8 mouse cellular contexts compared by ENCODE assay signal in the genomic region with DNA sequence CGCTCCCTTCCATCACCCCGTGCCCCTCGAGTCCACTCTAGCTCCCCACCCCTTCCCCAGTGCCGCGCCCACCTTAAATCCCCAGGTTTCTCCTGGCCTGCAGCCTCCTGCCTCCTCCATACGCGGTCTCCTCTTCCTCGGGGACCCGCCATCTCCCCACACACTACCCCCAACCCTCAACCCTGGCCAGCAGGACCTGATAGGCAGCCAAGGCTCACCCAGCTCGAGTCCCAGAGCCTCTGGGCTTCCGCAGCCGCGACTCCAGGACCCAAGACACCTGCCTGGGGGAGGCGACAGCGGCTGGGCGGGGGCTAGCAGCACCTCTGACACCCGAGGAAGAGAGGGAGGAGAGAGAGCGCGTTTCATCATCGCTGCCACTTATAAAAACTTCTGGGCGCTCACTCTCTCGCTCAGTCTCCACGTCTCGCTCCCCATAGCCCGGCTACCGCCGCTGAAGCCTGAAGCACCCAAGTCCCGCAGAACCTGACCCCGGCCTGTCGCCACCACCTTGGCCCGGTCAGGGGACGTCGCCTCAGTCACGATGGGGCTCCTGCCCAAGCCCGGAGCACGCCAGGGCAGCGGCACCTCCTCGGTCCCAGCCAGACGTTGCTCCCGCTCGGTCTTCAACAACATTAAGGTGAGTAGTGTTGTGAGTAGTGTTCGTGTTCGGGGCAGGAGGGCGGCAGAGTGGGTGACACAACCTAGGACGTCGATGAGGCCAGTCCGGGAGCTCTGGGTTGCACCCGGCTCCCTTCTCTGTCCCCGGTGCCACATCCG. TPM values are rescaled to one million over a fixed set of nuclear protein-coding genes. Genes with fewer than 3 reads are reported as not detected.
DNase-seq lines count a peak whose midpoint lies in the region; ATAC-seq and TF ChIP-seq lines count a peak whose summit lies in the region.

No protein-coding gene starts in this region.

- no peak for TF ChIP-seq POLR2A in testis, adult 2 months (IDR thresholded peaks at IDR 0.05; ENCODE audit: control insufficient read depth, low read depth, low read length)

- peaks cover 11% of the 10 kb centered on the region for H3K4me1 ChIP-seq in testis, adult 2 months (ENCODE audit: control insufficient read depth, insufficient read depth, low read length)
- H3K4me1 ChIP-seq in embryonic facial prominence, embryonic 11.5 days (ENCODE audit: control insufficient read depth, insufficient read depth, low read length), result peaks cover 3% of the 10 kb centered on the region; the same call in 1 of the 2 replicates
- H3K4me1 ChIP-seq in hindbrain, embryonic 12.5 days, result peaks cover 12% of the 10 kb centered on the region
- H3K4me1 ChIP-seq in limb, embryonic 15.5 days, result peaks cover 21% of the 10 kb centered on the region
- H3K4me1 ChIP-seq in midbrain, postnatal 0 days (ENCODE audit: insufficient read depth, low read length), result peaks cover 3% of the 10 kb centered on the region; the same call in 1 of the 2 replicates

- no peak for TF ChIP-seq CTCF in testis, adult 2 months (IDR thresholded peaks at IDR 0.05; ENCODE audit: control insufficient read depth, insufficient read depth, insufficient replicate concordance, low read depth, low read length)
- TF ChIP-seq CTCF in midbrain, postnatal 0 days (IDR thresholded peaks at IDR 0.05), result no peak

- H3K4me2 ChIP-seq in embryonic facial prominence, embryonic 11.5 days (ENCODE audit: low read depth, low read length), result peak overlapping the region; percentile 95
- peak overlapping the region; percentile 85 for H3K4me2 ChIP-seq in hindbrain, embryonic 12.5 days (replicated peaks)
- peak overlapping the region; percentile 92 for H3K4me2 ChIP-seq in limb, embryonic 15.5 days
- peak overlapping the region; percentile 83 for H3K4me2 ChIP-seq in midbrain, postnatal 0 days (ENCODE audit: low read depth, low read length, poor library complexity, severe bottlenecking)

- ATAC-seq in embryonic facial prominence, embryonic 11.5 days (replicated peaks; ENCODE audit: insufficient number of reproducible peaks, low FRiP score, low TSS enrichment, low read depth), result peak; percentile 42; the same call in 1 of the 2 replicates
- peak; percentile 32; the same call in 1 of the 2 replicates for ATAC-seq in hindbrain, embryonic 12.5 days (ENCODE audit: low FRiP score)
- ATAC-seq in limb, embryonic 15.5 days (ENCODE audit: insufficient number of reproducible peaks, low FRiP score, low TSS enrichment, low read depth), result peak; percentile 44; the same call in 1 of the 2 replicates
- 0 out of 2 replicates have a peak, but pooled peaks have one; percentile 34 for ATAC-seq in midbrain, postnatal 0 days (ENCODE audit: low FRiP score)

- WGBS in embryonic facial prominence, embryonic 11.5 days, result under 1% methylated on average over 48 of the region's 50 CpGs
- whole genome bisulfite sequencing in hindbrain, embryonic 12.5 days, result 3% methylated on average over 50 of the region's 50 CpGs
- under 1% methylated on average over 50 of the region's 50 CpGs for WGBS in limb, embryonic 15.5 days
- 2% methylated on average over 46 of the region's 50 CpGs for WGBS in midbrain, postnatal 0 days

- DNase-seq in testis, postnatal 14 days (ENCODE audit: low spot score), result no peak
- DNase-seq in embryonic facial prominence, embryonic 11.5 days (ENCODE audit: low spot score), result peak; percentile 40
- no peak for DNase-seq in midbrain, postnatal 0 days (ENCODE audit: low spot score)
- DNase-seq in thymus, postnatal 14 days, result no peak
- DNase-seq in thymus, postnatal 25 days, result no peak

- H3K27ac ChIP-seq in testis, adult 2 months (ENCODE audit: control insufficient read depth, insufficient read depth, low read depth, low read length), result no peak overlapping the region
- H3K27ac ChIP-seq in embryonic facial prominence, embryonic 11.5 days (replicated peaks; ENCODE audit: low read depth, low read length), result no peak overlapping the region; the same call in 1 of the 2 replicates
- H3K27ac ChIP-seq in hindbrain, embryonic 12.5 days, result no peak overlapping the region
- H3K27ac ChIP-seq in limb, embryonic 15.5 days, result peak overlapping the region; percentile 50
- H3K27ac ChIP-seq in midbrain, postnatal 0 days (ENCODE audit: low read depth, low read length), result no peak overlapping the region

- no peaks in the 10 kb centered on the region for H3K9me3 ChIP-seq in embryonic facial prominence, embryonic 11.5 days (replicated peaks; ENCODE audit: control insufficient read depth, low read length)
- no peaks in the 10 kb centered on the region for H3K9me3 ChIP-seq in hindbrain, embryonic 12.5 days (replicated peaks)
- no peaks in the 10 kb centered on the region for H3K9me3 ChIP-seq in limb, embryonic 15.5 days
- no peaks in the 10 kb centered on the region for H3K9me3 ChIP-seq in midbrain, postnatal 0 days (ENCODE audit: low read length)

- peak overlapping the region; percentile 6 for H3K4me3 ChIP-seq in testis, adult 2 months (ENCODE audit: control insufficient read depth, low read depth, low read length)
- H3K4me3 ChIP-seq in embryonic facial prominence, embryonic 11.5 days (ENCODE audit: low read depth, low read length), result peak overlapping the region; percentile 41
- peak overlapping the region; percentile 43 for H3K4me3 ChIP-seq in hindbrain, embryonic 12.5 days
- peak overlapping the region; percentile 48 for H3K4me3 ChIP-seq in limb, embryonic 15.5 days
- H3K4me3 ChIP-seq in midbrain, postnatal 0 days (ENCODE audit: low read depth, low read length), result peak overlapping the region; percentile 40

- H3K36me3 ChIP-seq in testis, adult 2 months (ENCODE audit: control insufficient read depth, insufficient read depth, low read length), result no peaks in the 10 kb centered on the region
- no peaks in the 10 kb centered on the region for H3K36me3 ChIP-seq in embryonic facial prominence, embryonic 11.5 days (replicated peaks; ENCODE audit: control insufficient read depth, insufficient read depth, low read depth, low read length)
- H3K36me3 ChIP-seq in hindbrain, embryonic 12.5 days, result no peaks in the 10 kb centered on the region
- H3K36me3 ChIP-seq in limb, embryonic 15.5 days, result no peaks in the 10 kb centered on the region
- no peaks in the 10 kb centered on the region for H3K36me3 ChIP-seq in midbrain, postnatal 0 days (ENCODE audit: insufficient read depth, low read length)

- peak overlapping the region; percentile 62 for H3K9ac ChIP-seq in embryonic facial prominence, embryonic 11.5 days (replicated peaks; ENCODE audit: low read length)
- peak overlapping the region; percentile 55 for H3K9ac ChIP-seq in hindbrain, embryonic 12.5 days
- peak overlapping the region; percentile 29 for H3K9ac ChIP-seq in limb, embryonic 15.5 days
- H3K9ac ChIP-seq in midbrain, postnatal 0 days (replicated peaks; ENCODE audit: low read length, poor library complexity, severe bottlenecking), result no peak overlapping the region

- H3K27me3 ChIP-seq in testis, adult 2 months (ENCODE audit: control insufficient read depth, insufficient read depth, low read length), result no peaks in the 10 kb centered on the region; the same call in 1 of the 2 replicates
- H3K27me3 ChIP-seq in embryonic facial prominence, embryonic 11.5 days (ENCODE audit: control insufficient read depth, insufficient read depth, low read length), result peaks cover 3% of the 10 kb centered on the region; the same call in 1 of the 2 replicates
- peaks cover 42% of the 10 kb centered on the region for H3K27me3 ChIP-seq in hindbrain, embryonic 12.5 days
- 0 out of 2 replicates have a peak, but pooled peaks cover 8% of the 10 kb centered on the region for H3K27me3 ChIP-seq in limb, embryonic 15.5 days
- H3K27me3 ChIP-seq in midbrain, postnatal 0 days (ENCODE audit: insufficient read depth, low read length), result peaks cover 10% of the 10 kb centered on the region

RNA-seq across cellular contexts. Expression of gene Slco2a1, which starts 19.8 kb away (rescaled TPM):
- 2.4 and 6.7 TPM in 2 replicates for polyA plus RNA-seq in testis, adult 2 months (2012; rRNA removed)
- polyA plus RNA-seq in embryonic facial prominence, embryonic 11.5 days (2014; fragmentation: Nextera tagmentation; extraction: Ambion mirVana), result 1.8 and 2.1 TPM in 2 replicates
- polyA plus RNA-seq in hindbrain, embryonic 12.5 days (2016; fragmentation: Nextera tagmentation; extraction: Ambion mirVana), result 1.1 and 1.7 TPM in 2 replicates
- polyA plus RNA-seq in limb, embryonic 15.5 days (2015; fragmentation: Nextera tagmentation; extraction: Ambion mirVana), result 6.2 and 7.1 TPM in 2 replicates
- total RNA-seq in midbrain, postnatal 0 days (2014; rRNA removed), result 9.3 and 9.9 TPM in 2 replicates
- polyA plus RNA-seq in midbrain, postnatal 0 days (2015; fragmentation: Nextera tagmentation; extraction: Ambion mirVana), result 4.2 and 4.9 TPM in 2 replicates
